Mouse (Mus musculus): Measurements from ENCODE around the gene Grk2.

- TF ChIP-seq EP300 (IDR thresholded peaks at IDR 0.05) (no peak), CTCF (IDR thresholded peaks at IDR 0.05) (no peak)
These were observed 61.2 kb downstream of the Grk2 start for GRCm38 (mm10) chr19:4244775-4245174.
